Mouse (Mus musculus) neutrophil, adult 65 days (primary cell): Measurements from ENCODE around the gene Lmod3. TPM values are rescaled to one million over a fixed set of nuclear protein-coding genes. Genes with fewer than 3 reads are reported as not detected.

Experiments
- total RNA-seq: library from RNA; stranded (reverse); gene quantifications from 2 replicates; pipeline ENCODE4 v1.2.4, GENCODE M21; 2023

The Lmod3 gene
- total RNA-seq = not detected in 2 replicates

GRCm38 (mm10) chr6:97252711-97253221, at the start of gene Lmod3:
Lmod3 (minus strand) TSS chr6:97252759.

GRCm38 (mm10) chr6:97210191-97210961, 42.2 kb downstream of the Lmod3 start, which contains the start of gene Arl6ip5:
Arl6ip5 (plus strand) TSS chr6:97210689.

GRCm38 (mm10) chr6:97205439-97205885, 47.1 kb downstream of the Lmod3 start, which contains the start of gene Uba3:
Uba3 (minus strand) TSS chr6:97205647.

Other genes with a start within 250 kb of the Lmod3 start
- not detected in 2 replicates for gene Fam19a4, start 192.3 kb downstream of the Lmod3 start, total RNA-seq
- gene Eogt, start 103.6 kb downstream of the Lmod3 start, total RNA-seq = 1.5 and 5.4 TPM in 2 replicates
- gene Tmf1, start 73.6 kb downstream of the Lmod3 start, total RNA-seq = 32.9 and 39.9 TPM in 2 replicates
- gene Uba3, start 47.1 kb downstream of the Lmod3 start, total RNA-seq = 33.1 and 37.3 TPM in 2 replicates
- gene Arl6ip5, start 42.1 kb downstream of the Lmod3 start, total RNA-seq = 51.3 and 54.2 TPM in 2 replicates